Mouse (Mus musculus) kidney, postnatal 4 days (tissue): ENCODE results near the gene Mtfp1.

ENCODE experiments used
- DNase-seq, 2 experiments: peaks; one replicate each; pipeline ENCODE4 v3.0.0; 2021; ENCODE audit warnings: mixed read lengths in 2 of 2

Gene Mtfp1

DNA sequence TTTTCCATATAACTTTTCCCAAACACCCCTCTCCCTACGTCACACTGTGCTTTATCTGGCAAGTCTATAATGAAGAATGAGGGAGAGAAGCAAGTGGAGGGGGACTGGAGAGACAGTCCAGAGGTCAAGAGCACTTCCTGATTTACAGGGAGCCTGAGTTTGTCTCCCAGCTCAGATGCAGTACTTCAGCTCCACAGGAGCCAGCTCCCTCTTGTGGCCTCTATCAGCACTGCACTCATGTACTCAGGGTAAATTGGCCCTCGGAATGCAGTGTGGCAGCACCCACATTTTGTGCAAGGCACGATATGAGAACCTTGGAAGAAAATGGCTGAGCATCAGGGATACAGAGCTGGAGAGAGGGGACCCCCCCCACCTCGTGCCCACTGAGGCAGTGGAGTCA is 15.0 kb downstream of the Mtfp1 start:
- DNase-seq: peak; percentile 77 to 78

DNA sequence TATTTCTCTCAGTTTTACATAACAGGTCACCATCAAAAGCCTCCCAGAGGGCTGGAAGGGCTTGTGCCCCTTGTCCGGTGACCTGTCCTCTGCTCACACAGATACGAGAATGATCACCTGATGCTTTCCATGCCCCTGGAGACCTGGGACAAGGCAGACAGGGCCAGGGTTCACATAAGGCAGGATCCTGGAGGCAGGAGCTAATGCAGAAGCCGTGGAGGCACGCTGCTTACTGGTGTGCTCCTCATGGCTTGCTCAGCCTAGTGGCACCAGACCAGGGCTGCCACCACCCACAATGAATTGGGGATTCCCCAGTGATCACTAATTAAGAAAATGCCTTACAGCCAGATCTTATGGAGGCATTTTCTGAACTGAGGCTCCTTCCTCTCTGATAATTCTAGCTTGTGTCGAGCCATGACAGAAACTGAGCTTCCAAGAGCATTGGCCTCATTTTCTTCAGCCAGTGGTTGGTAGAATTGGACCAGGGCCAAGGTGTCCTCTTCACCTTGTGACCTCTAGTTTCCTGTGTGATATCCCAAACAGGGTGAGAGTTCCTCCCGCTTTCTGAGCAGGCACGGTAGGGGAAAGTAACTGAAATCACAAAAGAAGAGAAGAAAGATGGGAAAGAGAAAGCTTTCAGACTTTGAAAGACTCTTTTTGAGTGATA is 16.8 kb downstream of the Mtfp1 start:
- DNase-seq: no peak

DNA sequence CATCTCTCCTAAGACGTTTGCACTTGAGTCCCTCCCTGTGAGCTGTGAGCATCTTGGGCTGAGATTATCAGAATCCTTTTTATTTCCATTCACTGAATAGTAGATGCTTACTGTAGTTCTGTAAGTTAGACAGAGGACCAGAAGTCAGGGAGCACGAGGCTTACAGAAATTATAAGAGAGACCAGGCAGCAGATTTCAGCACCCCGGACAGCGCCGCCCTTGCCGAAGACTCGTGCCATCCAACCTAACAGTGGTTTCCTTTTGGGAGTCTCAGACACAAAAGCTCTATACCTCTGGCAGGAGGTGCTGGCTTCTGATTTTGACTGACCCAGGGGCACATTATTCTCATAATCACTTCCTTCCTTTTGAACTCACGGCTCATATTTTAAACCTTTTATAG is 18.6 kb downstream of the Mtfp1 start:
- peak; percentile 89 to 90 for DNase-seq

DNA sequence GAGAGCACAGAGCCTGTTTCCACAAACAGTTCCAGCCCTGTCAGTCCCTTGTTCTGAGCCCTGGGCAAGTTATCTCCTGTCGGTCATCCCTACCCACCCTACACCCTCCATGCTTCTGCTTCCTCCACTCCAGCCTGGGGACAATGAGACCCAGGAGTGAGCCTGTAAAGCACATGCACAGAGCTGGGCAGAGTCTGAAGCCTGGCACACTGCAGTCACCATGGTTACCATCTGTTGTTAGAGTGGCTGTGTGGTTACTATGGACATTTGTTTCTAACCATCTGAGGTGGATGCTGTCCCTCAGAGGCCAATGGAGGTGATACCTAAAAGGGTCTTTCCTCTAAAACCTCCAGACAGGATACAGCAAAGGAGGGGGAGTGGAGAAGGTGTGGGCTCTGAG is 25.6 kb downstream of the Mtfp1 start:
- no peak for DNase-seq

DNA sequence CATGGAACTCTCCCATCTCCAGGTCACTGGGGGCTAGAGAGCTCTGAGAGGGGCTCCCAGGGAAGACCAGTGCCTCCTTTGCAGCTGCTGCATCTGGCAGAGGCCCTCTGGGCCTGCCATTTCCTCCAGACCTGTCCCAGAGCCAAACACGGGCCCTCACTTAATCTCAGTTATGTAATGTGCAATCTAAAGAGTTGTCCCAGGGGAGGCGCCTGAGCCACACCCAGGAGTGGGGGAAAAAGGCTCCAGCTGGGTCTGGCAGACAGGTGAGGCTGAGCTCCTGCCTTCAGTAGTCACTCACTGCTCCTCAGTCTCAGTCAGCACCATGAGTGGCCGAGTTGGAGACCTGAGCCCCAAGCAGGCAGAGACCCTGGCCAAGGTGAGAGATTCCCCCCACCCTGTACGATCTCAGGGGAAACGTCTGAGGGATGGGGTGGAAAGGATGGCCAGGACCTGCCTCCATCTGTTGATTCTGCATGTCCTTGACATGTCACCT is 30.6 kb downstream of the Mtfp1 start, which contains the start of gene Sec14l3:
Gene Sec14l3 (plus strand): TSS at position 215 of the 496 bp plus-strand sequence.
- DNase-seq: no peak

DNA sequence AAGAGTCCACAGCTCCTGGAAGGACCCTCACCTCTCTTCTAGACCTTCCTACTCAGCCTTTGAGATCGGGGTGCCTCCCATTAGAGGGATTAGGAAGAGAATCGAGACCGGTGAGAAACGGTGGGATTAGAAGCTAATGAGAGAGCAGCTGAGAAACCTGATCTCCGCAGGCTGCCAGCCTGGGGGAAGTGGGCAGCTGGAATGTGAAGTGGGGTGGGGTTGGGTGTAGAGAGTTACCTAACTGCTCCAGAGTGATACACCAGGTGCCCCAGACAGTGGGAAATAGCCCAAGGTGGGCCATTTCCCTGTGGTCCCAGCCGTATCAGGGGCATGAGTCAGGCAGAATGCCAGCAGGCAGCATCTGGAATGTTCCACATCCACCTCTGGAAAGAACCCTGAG is 32.3 kb downstream of the Mtfp1 start:
- no peak for DNase-seq

DNA sequence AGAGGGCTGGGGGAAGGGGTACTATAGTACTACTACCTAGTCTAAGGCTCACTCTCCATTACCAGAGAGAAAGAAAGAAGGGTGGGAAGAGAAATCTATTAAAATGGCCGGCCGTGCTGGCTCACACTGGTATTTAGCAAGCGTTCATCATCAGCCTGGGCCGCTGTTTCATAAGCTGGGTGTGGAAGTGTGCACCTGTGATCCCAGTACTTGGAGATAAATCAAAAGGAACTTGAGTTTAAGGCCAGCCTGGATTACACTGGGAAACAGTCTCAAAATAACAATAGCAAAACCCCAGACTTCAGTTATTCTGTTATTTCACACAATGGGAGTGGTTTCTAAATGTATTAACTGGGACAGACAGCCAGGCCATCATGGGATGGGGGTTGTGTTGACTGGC is 32.7 kb downstream of the Mtfp1 start:
- no peak for DNase-seq

DNA sequence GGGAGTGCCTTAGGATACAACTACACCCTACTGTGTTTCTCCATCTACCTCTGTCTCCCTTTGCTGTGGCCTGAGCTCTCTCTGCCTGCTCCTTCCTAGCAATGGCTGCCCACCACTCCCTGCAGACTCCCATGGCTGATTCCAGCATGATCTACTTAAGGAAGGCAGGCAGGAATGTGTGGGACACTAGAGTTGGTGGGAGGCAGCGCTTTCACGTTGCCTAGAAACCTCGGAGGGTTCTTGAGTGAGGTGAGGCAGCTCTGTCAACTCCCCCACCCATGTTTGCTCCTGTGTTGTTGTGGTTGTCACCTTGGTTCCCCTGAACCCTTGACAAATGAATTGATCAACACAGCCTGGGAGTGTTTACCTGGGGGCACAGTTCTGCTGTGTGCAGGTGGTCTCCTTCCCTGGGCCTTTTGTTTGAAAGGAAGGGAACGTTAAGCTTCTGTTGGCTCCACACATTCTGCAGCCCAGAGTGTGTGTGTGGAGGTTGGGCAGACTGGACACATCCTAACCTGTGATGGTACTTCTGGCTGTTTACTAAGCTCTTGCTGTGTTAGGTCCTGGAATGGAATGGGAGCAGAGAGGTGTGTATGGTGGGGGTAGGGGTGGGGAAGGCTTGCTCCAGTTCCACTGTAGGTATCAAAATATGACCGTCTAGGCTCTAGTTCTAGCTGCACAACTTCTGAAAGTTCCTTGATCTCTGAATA is 34.2 kb downstream of the Mtfp1 start:
- DNase-seq: no peak

DNA sequence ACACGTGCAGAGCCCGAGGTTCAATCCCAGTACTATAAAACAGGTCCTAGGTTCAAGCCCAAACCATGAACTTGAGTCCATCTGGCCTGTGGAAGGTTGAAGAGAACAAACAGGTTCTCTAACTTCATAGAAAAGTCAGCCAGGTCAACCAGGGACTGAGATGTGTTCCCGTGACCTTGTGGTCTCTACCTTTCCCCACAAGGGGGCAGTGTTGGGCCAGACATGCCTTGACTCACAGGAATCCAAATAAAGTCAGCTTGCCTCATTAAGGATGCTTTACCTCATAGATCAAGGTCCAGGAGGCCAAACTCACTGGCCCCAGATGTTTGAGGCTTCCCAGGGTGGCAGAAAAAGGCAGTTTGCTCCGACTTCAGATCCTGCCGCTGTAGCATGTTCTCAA is 41.7 kb downstream of the Mtfp1 start:
- DNase-seq: peak; percentile 81 to 84

DNA sequence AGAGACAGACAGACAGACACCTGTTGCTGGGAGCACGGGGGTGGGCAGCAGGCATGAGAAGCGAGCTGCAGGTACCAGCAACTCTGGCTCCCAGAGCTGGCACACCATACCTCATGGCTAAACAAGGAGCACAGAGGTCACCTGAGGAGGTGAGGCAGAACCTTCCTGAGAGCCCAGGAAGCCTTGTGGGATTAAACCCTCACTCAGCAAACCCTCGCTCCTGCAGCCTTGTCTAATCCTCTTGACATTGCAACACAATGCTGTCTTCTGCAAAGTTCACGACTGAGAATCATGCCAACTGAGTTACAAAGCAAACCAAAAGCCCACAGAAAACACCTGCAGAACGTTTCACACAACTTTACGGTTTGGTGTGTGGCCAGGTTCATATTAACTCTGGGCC is 46.8 kb downstream of the Mtfp1 start:
- DNase-seq: no peak

DNA sequence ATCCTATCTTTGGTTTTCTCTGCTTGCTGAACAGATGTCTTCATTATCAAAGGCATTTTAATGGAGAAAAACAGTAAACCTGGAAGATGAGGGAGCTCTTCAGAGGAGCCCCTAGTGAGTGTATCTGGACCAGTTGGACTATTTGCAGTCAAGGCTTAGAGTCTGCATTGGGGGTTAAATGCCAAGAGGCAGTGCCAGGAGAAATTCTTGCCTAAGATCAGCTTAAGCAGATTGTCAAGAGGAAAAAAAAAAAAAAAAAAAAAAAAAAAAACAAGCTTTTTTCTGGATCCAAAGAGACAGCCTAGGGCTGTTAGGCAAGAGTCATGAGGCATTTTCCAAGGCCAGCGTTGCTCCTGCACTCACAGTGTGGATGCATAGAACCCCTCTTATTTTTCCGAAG is 47.5 kb downstream of the Mtfp1 start:
- no peak for DNase-seq

DNA sequence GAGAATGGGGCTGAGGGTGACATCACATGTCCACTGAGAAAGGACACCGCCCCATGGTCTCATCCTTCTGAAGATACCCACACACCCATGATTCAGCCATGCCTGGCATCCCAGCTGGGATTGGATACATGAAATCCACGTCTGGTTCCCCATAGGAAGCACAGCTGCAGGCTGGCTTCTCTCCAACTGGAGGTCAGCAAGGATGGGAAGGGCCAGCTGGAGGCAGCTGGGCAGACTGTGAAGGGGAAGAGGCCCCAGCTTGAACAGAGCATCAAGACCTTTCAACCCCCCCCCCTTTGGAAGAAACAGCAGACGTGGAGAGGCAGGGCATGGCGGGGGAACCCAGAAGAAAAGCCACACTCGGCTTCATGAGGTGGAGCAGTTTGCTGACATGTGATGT is 48.7 kb downstream of the Mtfp1 start:
- peak; percentile 53 to 67 for DNase-seq

DNA sequence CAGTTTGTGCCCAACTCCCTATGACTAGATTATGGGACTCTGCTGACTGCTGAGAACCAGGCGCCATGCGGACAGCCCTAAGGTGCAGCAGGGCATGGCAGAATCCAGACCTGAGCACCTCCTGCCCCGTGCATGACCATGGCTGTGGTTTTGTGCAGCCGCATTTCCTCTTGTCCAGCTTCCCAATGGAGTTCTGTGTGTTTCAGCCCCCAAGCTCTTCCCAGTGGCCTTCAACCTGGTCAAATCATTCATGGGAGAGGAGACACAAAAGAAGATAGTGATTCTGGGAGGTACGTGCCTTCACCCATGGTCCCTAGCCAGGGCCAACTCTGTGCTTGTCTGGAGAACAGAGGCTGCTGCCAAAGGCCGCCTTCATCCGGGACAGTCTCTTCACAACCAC is 52.2 kb downstream of the Mtfp1 start:
- no peak for DNase-seq
